Mouse (Mus musculus): ENCODE measurements around the gene Isca1.
"Not testable (repeated sequence)": the region's sequence is repeated elsewhere in the genome, so short reads cannot be mapped to it uniquely, and the experiment has no call there.

The Isca1 gene

DNA sequence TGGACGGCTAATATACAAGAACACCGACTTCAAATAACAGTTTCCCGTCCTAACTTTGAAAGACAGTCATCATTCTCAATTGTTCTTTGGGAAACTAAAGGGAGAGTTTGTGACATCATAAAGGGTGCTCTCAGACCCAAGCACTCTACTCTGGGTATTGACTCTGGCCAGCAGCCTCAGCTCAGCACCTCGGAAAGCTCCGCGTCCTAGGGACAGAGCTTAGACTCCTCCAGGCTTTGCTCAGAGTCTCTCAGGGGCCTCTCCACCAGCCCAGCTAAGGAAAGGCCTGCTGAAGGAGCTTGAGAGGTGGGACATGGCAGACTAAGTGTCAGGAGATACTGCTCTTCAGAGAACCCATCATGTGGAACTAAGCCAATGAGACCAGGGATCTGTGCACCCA is 23.4 kb downstream of the Isca1 start:
- no peak for DNase-seq (ENCODE audit: low spot score)

DNA sequence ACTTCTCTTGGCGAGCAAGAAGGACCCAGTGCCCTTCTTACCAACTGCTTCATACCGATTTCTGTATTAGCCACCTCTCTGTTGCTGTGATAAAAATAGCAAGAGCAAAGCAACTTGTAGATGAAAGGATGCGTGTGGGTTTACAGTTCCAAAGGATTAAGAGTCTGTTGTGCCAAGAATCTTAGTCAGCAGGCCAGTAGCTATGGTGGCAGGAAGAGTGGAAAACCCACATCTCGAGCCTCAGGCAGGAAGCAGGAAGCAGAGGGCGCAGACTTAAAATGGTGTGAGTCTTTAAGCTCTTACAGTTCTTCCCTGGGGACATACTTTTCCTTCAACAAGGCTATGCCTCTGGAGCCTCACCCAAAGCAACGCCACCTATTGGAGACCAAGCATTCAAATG is 24.1 kb downstream of the Isca1 start:
- DNase-seq (ENCODE audit: low spot score): no peak

DNA sequence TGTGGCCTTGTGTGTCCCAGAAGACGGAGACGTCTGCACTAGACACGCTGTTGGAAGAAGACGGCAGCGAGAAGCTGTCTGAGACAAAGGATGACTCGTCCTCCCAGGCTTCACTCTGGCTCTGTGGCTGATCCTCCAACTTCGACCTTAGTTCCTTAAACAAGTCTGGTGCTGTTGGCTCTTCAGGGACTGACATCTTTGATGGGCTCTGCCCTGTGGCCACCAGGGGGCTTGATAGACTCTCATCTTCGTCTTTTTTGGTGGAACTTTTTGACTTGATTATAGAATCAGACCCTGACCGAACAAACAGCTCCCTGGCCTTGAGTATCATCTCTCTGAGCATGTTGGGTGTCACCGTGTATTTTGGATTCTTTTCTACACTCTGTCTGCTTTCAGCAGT is 27.9 kb downstream of the Isca1 start:
- DNase-seq (ENCODE audit: low spot score): no peak

DNA sequence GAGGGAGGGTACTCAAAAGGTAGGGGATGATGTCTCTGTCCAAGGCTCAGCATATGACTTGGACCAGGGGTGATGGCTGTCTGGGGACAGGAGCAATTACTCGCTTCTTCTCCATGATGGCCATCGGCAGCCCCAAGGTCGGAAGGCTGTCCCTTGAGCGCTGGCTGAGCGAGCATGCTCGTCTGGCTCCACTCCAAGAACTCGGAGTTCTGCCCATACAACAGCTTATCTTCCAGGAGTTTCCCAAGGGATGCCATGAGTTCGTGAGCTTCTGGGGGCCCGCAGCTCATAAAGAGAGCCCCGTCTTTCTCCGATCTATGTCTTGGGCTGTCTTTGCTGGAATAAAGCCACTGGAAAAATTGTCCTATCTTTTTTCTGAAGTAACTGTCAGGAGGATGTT is 28.5 kb downstream of the Isca1 start:
- DNase-seq (ENCODE audit: low spot score): peak; percentile 29

DNA sequence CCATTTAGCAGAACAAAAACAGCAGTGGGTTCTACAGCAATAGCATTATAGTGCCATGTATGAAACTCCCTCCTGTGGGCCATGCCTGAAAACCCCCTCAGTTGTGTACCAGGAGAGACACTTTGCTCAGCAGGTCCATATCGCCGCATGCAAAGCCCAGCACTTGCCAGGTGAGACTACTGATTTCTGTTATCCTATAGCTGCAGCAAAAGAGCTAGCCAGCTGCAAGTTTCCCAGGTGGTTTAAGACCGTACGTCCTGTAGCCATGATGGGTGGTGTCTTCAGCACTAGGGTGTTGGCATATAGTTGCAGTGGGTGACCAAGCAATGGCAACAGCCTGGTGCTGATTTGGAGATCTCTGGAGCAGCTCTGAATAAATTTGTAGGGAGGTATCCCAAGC is 30.2 kb downstream of the Isca1 start:
- no peak for DNase-seq (ENCODE audit: low spot score)

DNA sequence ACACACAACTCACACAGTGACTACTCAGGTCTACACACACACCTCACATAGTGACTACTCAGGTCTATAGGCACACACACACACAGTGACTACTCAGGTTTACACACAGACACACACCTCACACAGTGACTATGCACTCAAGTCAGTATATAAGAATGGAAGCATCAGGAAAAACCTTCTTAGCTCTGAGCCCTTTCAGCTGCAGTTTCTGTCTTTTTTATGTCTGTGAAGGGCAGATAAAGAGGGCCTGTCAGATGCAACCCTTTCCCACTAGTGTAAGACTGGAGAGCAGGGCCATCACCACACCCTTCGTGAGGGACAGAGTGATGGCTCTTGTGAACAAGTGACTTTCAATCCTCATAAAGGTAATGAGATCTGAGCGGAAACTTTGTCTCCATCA is 31.2 kb downstream of the Isca1 start:
- DNase-seq (ENCODE audit: low spot score): no peak

DNA sequence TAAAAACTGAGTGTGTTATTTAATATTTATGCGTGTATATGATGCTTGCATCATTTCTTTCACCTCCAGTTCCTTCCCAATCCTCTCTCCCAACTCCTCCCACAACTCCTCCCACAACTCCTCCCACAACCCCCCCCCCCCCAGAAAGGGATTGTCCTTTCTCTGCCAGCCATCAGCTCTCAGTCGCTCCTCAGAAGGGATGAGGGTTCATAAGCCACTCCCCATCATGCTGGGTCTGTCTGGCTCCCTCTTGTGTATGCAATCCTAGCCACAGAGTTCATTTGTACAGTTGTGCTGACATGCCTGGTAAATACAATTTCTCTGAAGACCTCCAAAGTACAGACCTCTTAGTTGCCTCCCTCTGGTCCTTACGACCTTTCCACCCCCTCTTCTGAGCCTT is 34.4 kb downstream of the Isca1 start:
- DNase-seq (ENCODE audit: low spot score): no peak

DNA sequence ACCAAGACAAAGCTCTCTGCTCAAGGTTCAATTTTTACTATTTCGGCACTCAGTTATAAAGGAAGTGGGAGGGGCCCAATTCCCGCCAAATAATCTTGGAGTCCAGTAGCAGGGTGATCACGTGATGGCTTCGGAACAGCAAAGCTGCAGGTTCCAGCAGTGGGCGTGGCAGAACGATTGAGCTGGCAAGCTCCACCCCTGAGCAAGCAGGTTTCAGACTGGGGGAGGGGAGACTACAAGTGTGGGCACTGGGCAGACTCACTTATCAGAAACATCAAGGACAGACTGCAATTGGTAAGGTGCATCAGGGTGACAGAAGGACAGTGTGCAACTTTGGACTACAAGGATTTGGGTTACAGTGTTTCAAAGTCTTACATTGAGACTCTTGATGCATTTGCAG is 35.3 kb downstream of the Isca1 start:
- DNase-seq (ENCODE audit: low spot score): not testable (repeated sequence)

DNA sequence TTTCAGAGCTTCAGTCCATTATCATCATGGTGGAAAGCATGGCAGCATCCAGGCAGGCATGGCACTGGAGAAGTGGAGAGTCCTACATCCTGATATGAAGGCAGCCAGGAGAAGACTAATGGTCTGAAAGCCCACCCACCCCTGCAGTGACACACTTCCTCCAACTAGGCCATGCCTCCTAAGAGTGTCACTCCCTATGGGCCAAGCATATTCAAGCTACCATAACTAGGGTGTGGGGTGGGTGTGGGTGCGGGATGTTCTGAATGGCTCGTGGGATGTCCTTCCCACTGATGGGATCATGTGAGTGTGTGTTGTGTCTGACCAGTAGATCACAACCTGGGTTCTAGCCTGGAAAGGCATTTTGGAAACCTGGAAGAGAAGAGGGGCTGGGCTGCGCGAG is 35.7 kb downstream of the Isca1 start:
- DNase-seq (ENCODE audit: low spot score): no peak

DNA sequence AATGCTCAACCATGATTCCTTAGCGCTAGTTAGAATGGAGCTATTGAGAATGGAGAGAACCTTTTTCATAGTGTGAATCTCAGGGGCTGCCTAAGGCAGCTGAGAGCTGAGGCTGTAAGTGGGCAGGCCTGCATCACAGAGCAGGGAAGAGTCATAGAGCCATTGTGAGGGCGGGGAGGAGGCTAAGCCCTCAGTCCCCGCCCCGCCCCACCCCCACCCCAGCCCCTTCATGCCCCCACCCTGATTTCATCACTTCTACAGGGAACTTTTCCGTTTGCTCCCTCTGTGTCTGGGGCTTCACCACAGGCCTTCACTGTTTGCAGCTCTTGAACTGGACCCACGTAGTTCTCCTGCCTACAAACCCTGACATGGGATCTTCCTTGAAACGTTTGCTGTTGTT is 38.0 kb downstream of the Isca1 start, which contains the start of gene Spata31d1d:
Gene Spata31d1d (minus strand): TSS at position 101 of the 400 bp plus-strand sequence.
- no peak for DNase-seq (ENCODE audit: low spot score)

DNA sequence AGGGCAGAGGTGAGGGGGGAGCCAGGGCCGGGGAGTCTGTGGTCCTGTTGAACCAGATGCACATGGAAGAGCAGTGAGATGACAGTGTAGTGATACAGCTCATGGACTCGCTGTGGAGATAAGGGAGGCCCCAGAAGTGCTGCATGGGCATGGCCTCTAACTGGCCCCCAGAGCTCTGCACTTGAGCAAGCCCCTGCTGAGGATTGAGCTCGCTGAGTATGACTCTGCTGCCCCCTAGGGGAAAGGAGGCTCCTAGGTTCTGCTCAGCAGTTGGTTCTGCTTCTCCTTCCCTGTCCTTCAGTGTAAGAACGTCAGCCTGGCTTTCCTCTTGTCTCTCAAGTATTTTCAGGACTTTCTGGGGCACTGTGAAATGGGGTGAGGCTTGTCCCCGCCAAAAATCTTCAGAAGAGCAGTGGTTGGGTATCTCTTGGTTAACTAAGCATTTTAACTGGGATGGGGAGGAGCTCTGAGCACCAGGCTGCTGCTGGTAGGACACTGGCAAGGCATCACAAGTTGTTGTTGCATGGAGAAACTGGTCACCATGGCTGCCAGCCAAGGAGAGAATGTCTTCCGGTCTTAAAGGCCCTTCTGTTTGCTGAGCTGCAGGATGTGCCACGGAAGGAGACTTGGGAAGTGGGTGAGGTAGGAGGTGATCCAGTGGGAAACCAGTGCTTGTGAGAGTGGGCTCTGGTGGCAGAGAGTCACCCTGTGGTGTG is 41.1 kb downstream of the Isca1 start:
- DNase-seq (ENCODE audit: low spot score): peak; percentile 85

DNA sequence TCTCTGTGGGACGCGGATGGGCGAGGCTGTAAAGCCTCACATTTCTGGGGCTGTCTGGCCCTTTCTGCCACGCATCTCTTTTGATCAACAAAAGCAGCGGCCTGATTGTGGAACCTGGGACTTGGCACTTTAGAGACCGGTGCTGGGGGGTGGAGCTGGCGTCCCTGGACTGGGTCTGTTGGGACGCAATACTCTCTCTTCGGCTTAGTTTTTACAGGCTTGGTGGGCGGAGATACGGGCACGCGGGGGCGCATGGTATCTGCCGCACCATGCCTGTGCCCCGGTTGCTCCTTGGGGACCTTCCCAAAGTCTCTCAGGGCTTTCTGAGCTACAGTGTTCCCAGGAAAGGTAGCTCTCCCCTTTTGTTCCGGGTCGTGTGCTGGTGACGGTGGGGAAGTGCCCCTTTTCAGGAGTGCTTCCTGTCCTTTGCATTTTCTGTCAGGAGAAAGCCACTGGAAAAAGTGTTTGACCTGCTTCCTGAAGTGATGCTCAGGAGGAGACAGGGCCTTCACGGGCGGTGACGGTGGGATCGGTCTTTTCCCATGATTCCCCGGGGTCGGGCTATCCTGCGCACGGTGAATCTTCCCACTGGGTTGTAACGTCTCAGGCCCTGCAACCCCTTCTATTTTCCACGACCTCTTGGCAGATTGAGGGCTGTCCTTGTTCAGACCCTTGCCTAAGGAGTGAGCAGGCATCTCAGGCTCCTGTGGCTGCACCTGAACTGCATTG is 43.3 kb downstream of the Isca1 start:
- DNase-seq (ENCODE audit: low spot score): no peak

DNA sequence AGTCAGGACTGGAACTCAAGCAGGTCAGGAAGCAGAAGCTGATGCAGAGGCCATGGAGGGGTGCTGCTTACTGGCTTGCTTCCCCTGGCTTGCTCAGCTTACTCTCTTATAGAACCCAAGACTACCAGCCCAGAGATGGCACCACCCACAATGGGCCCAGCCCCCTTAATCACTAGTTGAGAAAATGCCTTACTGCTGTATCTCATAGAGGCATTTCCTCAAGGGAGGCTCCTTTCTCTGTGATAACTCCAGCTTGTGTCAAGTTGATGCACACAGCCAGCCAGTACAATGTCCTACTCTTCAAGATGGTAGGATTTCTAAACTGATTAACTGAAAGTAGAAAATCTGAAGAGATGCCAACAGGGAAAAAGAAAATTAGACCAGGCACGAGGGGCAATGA is 47.5 kb downstream of the Isca1 start:
- DNase-seq (ENCODE audit: low spot score): not testable (repeated sequence)

DNA sequence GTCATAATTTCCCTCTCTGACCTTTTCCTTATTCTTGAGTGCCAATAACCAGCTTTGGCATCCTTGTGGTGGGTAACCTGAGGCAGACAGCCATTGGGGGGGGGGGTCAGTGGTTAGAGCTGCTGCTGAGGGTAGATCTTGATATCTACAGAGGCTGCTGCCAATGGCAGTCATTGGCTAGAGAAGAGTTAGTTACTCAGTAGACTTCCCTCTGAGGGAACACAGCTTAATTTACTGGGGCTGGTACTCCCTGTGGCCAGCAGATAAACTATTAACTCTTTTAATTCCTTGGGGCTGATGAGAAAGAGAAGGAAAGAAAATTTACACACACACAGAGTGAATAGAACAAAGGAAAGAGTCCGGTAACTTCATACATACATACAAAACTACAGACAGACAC is 50.1 kb downstream of the Isca1 start:
- DNase-seq (ENCODE audit: low spot score): no peak

DNA sequence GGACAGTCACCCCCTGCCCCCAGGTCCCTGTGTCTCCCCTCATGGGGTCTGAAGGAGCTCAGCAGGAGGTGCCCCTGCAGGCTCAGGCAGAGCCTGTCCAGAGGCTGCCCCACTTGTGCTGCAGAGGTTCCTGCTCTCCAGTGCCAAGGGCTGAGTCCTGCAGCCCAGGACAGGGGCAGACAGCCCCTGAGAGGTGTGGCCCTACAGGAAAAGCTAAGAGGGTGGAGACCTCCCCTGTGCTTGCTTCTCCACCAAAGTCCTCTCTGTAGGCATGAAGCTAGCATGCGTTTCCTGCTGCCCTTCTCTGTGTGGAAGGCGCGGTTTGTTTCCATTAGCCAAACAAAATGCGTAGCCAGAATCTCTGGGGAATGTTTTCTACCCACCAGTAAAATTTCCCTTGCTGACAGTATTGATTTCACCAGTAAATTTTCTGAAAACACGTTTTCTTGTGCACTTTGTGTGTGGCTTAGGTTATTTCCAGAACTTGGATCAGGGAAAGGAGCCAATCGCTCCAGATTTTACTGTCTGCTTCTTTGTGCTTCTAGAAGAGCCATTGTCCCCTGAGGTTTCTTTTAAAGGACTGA is 50.7 kb downstream of the Isca1 start:
- peak; percentile 42 for DNase-seq (ENCODE audit: low spot score)

DNA sequence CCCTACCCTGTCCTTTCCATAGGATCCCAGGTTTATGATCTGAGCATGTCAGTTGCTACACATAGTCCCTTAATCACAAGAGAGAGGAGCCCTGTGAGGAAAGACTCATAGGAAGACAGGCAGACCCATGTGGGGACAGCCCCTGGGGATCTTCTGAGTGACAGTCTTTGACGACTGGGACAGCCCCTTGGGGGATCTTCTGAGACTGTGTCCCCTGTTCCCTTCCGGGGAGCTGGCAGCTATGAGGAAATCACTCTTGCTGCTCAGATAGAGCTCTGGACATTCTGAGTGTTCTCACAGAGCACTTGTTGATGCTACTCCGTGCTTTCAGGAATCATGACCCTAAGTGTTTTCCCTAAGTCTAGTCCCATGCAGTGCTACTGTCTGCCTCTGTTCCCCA is 55.9 kb downstream of the Isca1 start:
- DNase-seq (ENCODE audit: low spot score): no peak

DNA sequence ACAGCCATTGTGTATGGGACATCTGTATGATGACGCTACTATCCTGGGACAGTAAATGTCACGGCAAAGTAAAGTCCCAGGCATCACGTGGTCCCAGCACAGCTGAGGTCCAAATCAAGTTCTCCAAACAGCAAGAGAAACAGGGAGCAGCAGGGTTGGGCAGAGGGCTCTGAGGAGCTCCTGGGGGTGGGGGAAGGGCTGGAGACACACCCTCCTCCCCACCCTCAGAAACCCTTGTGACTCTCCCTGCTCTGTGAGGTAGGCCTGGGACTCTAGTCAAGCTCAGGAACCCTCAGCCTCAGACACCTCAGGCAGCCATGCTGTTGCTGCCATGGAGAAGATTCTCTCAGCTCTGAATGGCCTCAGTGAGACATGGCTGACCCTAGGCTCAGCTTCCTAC is 57.6 kb downstream of the Isca1 start, which contains the start of gene Spata31d1b:
Gene Spata31d1b (plus strand): TSS at position 301 of the 400 bp plus-strand sequence.
- not testable (repeated sequence) for DNase-seq (ENCODE audit: low spot score)

DNA sequence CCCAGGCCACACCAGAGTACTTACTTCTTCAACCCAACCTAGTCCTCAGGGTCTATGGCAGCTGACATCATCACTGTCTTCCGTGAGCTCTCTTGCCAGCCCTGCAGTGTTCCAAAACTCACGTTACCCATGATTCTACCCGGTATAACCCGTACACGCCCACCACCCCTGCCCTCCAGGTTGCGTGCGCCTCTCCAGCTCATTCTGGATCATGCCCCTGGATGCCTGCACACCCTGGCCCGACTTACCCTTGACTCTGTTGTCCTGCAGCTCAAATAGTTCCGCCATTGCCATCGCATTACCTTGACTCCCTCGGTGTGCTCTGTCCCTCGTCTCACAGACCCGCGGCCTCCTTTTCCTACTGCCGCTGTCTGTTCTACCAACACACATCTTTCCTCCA is 59.4 kb downstream of the Isca1 start, which contains the start of gene Spata31d1a:
Gene Spata31d1a (minus strand): TSS at position 101 of the 400 bp plus-strand sequence.
- no peak for DNase-seq (ENCODE audit: low spot score)
